Mouse (Mus musculus): ENCODE measurements at regions not wholly inside any gene's neighbourhood (a gene's known extent, or its start where the extent isn't known, plus 50 kb on each side); places are given as distances from the start of the nearest gene placed in this dataset.

DNA sequence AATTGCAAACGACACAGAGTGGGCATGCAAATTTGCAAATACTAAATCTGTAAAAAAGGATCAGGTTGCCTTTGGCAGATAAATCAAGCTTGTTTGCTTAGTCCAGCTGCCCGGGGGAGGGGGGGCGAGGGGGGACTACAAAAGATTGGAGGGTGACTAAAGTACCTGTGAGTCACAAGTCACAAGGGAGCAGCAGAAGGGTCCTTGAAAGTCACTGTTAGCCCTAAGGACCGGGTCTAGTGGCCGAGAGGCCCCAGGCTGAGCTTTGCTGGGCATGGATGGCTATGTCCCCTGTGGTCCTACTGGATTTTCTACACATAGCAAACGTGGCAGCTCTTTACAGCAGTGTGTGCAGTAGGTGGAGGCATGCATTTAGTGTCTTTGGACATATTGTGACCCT, 118.4 kb upstream of the Pitx1 start:
- no peak for DNase-seq

DNA sequence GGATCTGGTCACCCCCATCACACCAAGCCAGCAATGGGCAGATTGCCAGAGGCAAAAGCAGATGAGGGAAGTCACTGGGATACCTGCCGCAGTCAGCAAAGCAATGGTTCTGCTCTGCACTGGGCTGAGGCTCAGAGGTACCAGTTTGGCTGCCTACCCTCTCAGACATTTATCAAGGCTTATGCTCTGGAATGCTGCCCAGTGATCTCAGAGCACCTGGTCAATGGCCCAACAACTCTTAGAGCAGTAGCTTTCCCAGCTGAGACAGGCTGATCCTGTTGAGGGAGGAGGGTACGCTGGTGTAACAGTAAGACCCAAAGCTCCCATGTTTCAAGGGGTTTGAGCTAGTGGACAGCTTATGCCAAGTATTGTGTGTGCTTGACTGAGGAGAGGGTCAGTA, 117.4 kb upstream of the Pitx1 start:
- DNase-seq: no peak

- DNase-seq: no peak
Observed at GRCm38 (mm10) chr13:55950773-55951172, 114.8 kb upstream of the Pitx1 start.

DNA sequence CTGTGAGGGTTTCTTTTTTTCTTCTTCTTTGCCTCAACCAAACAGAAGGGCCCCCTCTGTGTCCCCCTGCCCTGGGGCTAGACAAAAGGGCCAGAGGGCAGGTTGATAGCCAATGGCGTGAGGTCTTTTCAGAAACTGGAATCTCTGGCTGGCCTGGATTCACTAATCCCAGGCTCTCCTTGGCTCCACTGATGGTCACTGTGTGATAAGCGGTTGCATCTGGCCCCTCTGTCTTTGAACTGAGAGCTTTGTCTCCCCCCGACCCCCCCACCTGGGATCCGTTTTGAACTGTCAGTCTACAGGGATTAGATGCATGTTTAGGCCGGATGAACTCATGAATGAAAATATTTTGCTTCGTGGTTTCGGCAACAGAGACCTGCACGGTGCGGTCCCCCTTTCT, 112.6 kb upstream of the Pitx1 start:
- DNase-seq: no peak

GRCm38 (mm10) chr13:55948144-55948543, 112.2 kb upstream of the Pitx1 start:
- no peak for DNase-seq

- no peak for DNase-seq
Observed at GRCm38 (mm10) chr13:55937417-55937816, 101.4 kb upstream of the Pitx1 start.

DNA sequence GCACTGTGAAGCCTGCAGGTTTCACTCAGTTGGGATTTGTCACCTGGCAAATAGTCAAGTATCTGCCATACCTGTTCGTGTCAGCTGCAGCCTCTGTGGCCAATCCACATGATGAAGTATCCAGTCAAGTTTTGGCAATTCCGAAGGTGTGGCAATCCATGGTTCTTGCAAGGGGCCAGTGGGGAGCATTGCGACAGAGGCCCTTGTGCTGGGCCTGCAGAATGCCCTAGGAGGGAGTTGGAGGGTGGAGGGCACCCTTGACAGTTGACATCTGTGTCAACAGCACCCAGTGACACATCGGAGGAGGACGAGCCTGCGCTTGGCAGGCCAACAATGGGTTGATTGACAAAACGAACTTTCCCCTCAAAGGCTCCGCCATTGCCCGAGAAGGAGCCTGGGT, 101.0 kb upstream of the Pitx1 start:
- DNase-seq: no peak

DNA sequence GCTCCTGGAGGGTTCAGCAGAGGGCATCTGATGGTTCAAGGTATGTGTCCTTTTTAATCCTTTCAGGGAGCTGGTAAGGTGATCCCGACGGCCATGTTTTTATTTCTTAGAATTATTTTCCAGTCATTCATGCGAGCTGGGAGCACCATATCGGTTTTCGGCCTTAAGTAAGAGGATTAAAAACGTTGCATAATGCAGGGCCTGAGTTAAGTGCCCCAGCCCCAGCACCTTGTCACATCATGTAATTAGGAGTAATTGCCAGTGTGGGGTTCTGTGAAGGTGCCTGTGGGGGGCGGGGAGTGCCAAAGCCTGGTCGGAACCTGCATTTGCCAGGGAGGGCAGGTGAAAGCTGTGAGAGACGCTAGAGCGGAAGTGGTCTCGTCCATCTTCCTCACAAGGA, 94.6 kb upstream of the Pitx1 start:
- no peak for DNase-seq

DNA sequence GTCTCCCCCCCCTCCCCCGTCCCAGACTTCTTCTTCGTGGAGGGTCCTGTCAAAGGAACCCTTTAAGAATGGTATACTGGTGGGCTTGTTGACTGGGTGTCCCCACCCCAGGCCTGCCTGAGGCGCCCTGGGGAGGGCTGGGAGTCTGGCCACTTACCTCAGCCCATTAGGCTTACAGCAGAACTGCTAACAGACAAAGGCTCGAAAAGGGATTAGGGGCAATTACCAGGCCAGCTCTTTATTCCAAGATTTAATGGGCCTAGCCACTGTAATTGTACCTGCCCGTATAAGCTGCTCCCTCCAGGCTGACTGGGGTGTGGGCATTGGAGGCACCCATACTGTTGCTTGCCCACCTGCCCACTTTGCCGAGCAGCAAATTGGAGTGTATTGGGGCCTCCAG, 93.8 kb upstream of the Pitx1 start:
- no peak for DNase-seq

GRCm38 (mm10) chr13:55923505-55924136, 87.6 kb upstream of the Pitx1 start:
- no peak for DNase-seq

- DNase-seq: no peak
Observed at GRCm38 (mm10) chr13:55917316-55917715, 81.3 kb upstream of the Pitx1 start.

- no peak for DNase-seq
Observed at GRCm38 (mm10) chr13:55912271-55912711, 76.3 kb upstream of the Pitx1 start.

GRCm38 (mm10) chr13:55909941-55910340, 73.9 kb upstream of the Pitx1 start:
- no peak for DNase-seq

DNA sequence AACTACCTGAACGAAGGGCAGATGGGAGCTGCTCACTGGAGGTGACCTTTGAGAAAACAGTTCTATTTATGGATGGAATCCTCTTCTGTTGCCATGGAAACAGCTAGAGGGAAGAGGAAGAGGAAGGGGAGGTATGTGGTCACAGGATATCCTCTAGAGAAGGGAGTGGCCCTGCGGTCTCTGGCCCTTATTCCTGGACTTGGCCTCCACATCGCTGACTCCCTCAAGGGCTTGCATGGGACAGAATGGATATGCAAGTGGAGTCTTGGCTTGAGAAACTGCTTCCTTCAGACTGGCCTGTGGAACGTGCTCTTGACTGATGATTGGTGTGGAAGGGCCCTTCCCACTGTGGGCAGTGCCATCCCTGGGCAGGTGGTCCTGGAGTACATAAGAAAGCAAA, 68.9 kb upstream of the Pitx1 start:
- DNase-seq: no peak

GRCm38 (mm10) chr13:55902255-55902654, 66.3 kb upstream of the Pitx1 start:
- no peak for DNase-seq

GRCm38 (mm10) chr13:55900190-55900526, 64.2 kb upstream of the Pitx1 start:
- no peak for DNase-seq

DNA sequence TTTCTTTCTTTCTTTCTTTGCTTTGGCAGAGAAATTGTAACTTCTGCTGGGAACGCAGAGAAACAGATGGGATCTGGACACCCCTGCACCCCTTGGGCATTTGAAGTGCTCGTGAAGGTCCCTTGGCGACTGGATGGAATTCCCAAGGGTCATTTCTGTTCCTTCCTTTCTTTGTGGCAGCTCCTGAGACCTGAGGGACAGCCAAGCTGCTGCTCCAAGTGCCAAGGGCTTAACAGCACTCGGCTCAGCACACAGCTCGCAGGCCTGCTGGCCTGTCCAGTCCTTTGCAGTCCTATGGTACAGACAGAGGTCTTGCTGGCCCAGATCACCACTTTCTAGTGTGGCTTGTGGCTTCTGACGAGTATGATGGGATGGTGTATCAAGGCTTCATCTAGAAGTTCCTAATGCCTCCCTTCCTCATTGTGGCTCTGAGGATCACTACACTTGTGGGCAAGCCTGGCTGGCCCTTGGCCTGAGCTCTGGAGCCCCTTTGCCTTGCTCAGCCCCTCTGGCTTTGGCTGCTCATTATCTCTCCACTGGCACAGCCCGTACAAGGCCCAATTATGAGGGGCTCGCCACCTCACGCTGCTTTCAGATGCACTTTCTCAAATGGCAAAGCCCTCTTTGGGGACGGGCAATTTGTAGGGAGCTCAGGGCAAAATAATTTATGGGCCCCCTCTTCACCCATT, 63.7 kb upstream of the Pitx1 start:
- no peak for DNase-seq

DNA sequence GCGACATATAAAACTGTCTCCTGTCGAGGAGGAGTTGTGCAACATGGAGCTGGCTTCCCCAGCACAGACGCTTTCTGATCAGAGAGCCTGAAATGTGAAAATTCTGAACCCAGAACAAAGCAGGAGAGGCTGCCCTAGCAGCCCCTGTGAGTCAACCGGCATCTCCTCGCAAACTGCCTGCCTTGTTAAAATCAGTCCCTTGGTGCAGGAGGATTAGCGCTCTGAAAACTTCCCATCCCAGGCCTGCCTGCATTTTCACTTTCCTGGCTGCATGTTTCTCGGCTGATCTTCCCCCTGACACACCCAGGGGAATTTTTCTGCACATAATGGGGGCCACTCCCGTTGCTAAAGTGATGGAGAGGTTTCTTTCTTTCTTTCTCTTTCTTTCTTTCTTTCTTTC, 63.0 kb upstream of the Pitx1 start:
- DNase-seq: no peak

DNA sequence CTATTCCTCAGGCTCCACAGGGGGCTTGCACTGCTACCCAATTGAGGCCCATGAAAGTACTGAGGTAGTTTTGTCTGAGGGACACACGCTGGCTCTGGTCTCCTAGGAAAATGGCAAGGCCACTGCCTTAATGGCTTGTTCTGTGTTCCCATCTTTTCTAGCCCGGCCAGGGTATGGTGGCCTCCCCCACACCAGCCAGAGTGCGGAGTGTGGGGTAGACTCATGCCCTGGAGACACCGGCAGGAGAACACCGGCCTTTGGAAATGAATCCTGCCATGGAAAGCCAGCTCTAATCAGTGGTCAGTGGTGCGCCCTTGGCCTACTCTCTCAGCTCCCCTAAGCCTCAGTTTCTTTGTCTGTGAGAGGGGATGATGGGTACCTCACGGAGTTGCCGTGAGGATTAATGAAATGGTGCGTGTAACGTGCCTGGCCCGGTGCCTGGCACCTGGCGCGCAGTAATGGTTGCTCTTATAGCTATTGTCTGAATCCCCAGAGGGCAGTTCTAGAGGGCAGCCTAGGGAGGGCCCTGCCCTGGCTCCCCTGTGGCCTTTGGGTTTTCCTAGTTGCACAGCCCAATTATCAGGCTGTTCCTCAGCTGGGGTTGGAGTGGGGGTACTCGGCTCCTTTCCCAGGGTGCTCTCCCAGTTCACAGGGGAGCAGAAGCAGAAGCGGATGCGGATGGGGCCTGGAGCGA, 62.4 kb upstream of the Pitx1 start:
- DNase-seq: no peak

- DNase-seq: no peak
Observed at GRCm38 (mm10) chr13:55895505-55895904, 59.5 kb upstream of the Pitx1 start.

- no peak for DNase-seq
Observed at GRCm38 (mm10) chr13:55893154-55894018, 57.4 kb upstream of the Pitx1 start.

DNA sequence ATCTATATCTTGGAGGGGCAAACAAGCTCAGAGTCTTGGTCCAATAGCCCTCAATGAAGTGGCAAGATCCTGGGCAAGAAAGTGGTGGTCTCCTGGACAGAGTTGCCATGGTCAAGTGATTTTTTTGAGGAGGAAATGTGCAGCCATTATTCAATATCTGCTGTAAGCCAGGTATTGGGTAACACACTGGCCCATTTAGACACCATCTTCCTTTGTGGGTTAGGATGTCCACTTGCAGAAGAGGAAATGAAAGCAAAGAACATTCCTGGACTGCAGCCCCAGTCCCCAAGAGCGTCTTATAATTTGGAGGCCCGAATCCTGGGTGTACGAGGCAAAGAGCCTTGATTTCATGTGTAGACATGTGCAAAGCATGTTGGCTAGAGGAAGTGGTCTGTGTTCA, 56.3 kb upstream of the Pitx1 start:
- no peak for DNase-seq

All from gastrocnemius, postnatal 10 days (tissue).